Mouse (Mus musculus): ENCODE measurements around the gene Pmepa1.
A peak's percentile ranks its signal among the peaks of the same experiment; 100 is the strongest.

The Pmepa1 gene

GRCm38 (mm10) chr2:173276409-173276808 is at the start of gene Pmepa1:
Gene Pmepa1 (minus strand): TSS chr2:173276533.
- Histone ChIP-seq H3K4me3 (replicated peaks; ENCODE audit: low read length) (peak within 1 kb of the TSS; percentile 86), H3K4me1 (replicated peaks; ENCODE audit: low read depth, low read length) (peaks cover 84% of the 10 kb centered on the region), H3K9me3 (ENCODE audit: low read length) (no peaks in the 10 kb centered on the region), H3K36me3 (ENCODE audit: insufficient read depth, low read length) (peaks cover 16% of the 10 kb centered on the region), H3K27me3 (ENCODE audit: insufficient read depth, low read length) (peaks cover 23% of the 10 kb centered on the region)
- TF ChIP-seq POU5F1 (IDR thresholded peaks at IDR 0.05; ENCODE audit: borderline replicate concordance, low read length) (no peak), CTCF (conservative IDR thresholded peaks at IDR 0.05; ENCODE audit: low read length) (no peak), NANOG (IDR thresholded peaks at IDR 0.05; ENCODE audit: borderline replicate concordance, low read length) (no peak)

DNA sequence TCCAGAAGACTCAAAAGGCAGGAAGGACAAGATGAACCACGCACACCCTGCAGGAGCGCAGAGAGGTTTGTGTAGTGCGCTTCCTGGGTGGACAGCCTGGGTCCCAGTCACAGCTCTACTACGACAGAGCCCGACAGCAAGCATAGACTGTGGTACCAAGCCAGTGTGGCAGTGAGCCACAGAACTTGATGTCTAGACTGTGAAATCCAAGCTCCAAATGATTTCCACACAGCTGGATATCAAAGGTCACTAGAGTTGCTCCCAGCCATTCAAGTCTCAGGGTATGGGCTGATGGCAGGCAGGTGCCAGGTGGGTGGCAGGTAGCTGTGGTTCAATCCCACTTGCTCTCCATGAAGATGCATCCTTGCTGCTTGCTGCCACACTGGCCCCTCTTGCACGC is 45.4 kb upstream of the Pmepa1 start:
- TF ChIP-seq CTCF (conservative IDR thresholded peaks at IDR 0.05; ENCODE audit: low read length) (no peak), POU5F1 (IDR thresholded peaks at IDR 0.05; ENCODE audit: borderline replicate concordance, low read length) (no peak), NANOG (IDR thresholded peaks at IDR 0.05; ENCODE audit: borderline replicate concordance, low read length) (no peak)
- H3K9me3 ChIP-seq (ENCODE audit: low read length) = peaks cover 5% of the 10 kb centered on the region; the same call in 1 of the 2 replicates
- peaks cover 12% of the 10 kb centered on the region for H3K27me3 ChIP-seq (ENCODE audit: insufficient read depth, low read length)
- H3K4me3 ChIP-seq (replicated peaks; ENCODE audit: low read length) = no peak overlapping the region
- no peaks in the 10 kb centered on the region for H3K36me3 ChIP-seq (ENCODE audit: insufficient read depth, low read length)
- H3K4me1 ChIP-seq (replicated peaks; ENCODE audit: low read depth, low read length) = peaks cover 44% of the 10 kb centered on the region

DNA sequence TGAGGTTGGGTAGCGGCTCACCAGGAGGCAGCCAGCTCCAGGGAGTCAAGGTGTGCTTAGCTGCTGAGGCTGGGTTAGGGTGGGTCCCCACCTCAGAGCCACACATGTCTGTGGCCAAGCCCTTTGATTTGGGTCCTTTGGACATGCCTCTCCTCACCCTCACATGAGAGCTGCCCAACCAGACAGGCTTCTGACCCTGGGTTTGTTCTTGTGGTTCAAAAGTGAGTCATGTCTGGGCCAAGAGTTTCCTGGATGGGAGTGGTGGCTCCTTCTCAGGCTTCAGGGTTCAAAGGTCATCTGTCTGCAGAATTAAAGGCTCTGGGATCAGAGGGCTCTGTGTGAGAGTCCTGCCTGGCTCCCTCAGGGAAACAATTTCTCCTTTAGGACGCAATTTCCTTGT is 44.9 kb upstream of the Pmepa1 start:
- Histone ChIP-seq H3K9me3 (ENCODE audit: low read length) (peaks cover 5% of the 10 kb centered on the region; the same call in 1 of the 2 replicates), H3K27me3 (ENCODE audit: insufficient read depth, low read length) (peaks cover 15% of the 10 kb centered on the region), H3K36me3 (ENCODE audit: insufficient read depth, low read length) (no peaks in the 10 kb centered on the region), H3K4me3 (replicated peaks; ENCODE audit: low read length) (no peak overlapping the region), H3K4me1 (replicated peaks; ENCODE audit: low read depth, low read length) (peaks cover 41% of the 10 kb centered on the region)
- TF ChIP-seq POU5F1 (IDR thresholded peaks at IDR 0.05; ENCODE audit: borderline replicate concordance, low read length) (no peak), CTCF (conservative IDR thresholded peaks at IDR 0.05; ENCODE audit: low read length) (no peak), NANOG (IDR thresholded peaks at IDR 0.05; ENCODE audit: borderline replicate concordance, low read length) (no peak)

DNA sequence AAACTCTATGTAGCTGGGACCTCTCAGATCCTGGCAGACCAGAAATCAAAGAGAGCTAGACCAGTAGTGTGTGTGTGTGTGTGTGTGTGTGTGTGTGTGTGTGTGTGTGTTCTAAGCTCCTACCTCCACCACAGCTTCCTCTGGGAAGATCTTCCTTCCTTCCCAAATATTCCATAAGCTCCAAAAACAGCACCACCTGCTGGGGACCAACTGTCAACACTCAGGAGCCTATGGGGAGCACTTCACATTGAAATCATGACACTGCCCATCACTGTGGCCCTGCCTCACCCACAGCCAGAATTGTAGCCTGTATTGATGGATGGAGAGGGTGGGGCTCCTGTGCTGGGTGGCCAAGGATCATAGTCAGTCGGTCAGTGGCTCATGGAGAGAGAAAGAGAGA is 38.0 kb upstream of the Pmepa1 start:
- Histone ChIP-seq H3K27me3 (ENCODE audit: insufficient read depth, low read length) (peaks cover 25% of the 10 kb centered on the region), H3K9me3 (ENCODE audit: low read length) (no peaks in the 10 kb centered on the region), H3K4me3 (replicated peaks; ENCODE audit: low read length) (no peak overlapping the region), H3K36me3 (ENCODE audit: insufficient read depth, low read length) (no peaks in the 10 kb centered on the region), H3K4me1 (replicated peaks; ENCODE audit: low read depth, low read length) (peaks cover 22% of the 10 kb centered on the region)
- TF ChIP-seq NANOG (IDR thresholded peaks at IDR 0.05; ENCODE audit: borderline replicate concordance, low read length) (no peak), POU5F1 (IDR thresholded peaks at IDR 0.05; ENCODE audit: borderline replicate concordance, low read length) (no peak)

- Histone ChIP-seq H3K27me3 (ENCODE audit: insufficient read depth, low read length) (peaks cover 14% of the 10 kb centered on the region), H3K4me3 (replicated peaks; ENCODE audit: low read length) (no peak overlapping the region), H3K9me3 (ENCODE audit: low read length) (no peaks in the 10 kb centered on the region), H3K4me1 (replicated peaks; ENCODE audit: low read depth, low read length) (peaks cover 50% of the 10 kb centered on the region), H3K36me3 (ENCODE audit: insufficient read depth, low read length) (no peaks in the 10 kb centered on the region)
- TF ChIP-seq NANOG (IDR thresholded peaks at IDR 0.05; ENCODE audit: borderline replicate concordance, low read length) (no peak), POU5F1 (IDR thresholded peaks at IDR 0.05; ENCODE audit: borderline replicate concordance, low read length) (no peak), CTCF (conservative IDR thresholded peaks at IDR 0.05; ENCODE audit: low read length) (no peak)
Observed at GRCm38 (mm10) chr2:173308486-173308885, 32.2 kb upstream of the Pmepa1 start.

GRCm38 (mm10) chr2:173307984-173308383 is 31.7 kb upstream of the Pmepa1 start:
- Histone ChIP-seq H3K36me3 (ENCODE audit: insufficient read depth, low read length) (no peaks in the 10 kb centered on the region), H3K4me3 (replicated peaks; ENCODE audit: low read length) (no peak overlapping the region; the same call in 1 of the 2 replicates), H3K4me1 (replicated peaks; ENCODE audit: low read depth, low read length) (peaks cover 55% of the 10 kb centered on the region), H3K27me3 (ENCODE audit: insufficient read depth, low read length) (peaks cover 11% of the 10 kb centered on the region), H3K9me3 (ENCODE audit: low read length) (no peaks in the 10 kb centered on the region)
- TF ChIP-seq NANOG (IDR thresholded peaks at IDR 0.05; ENCODE audit: borderline replicate concordance, low read length) (no peak), CTCF (conservative IDR thresholded peaks at IDR 0.05; ENCODE audit: low read length) (no peak), POU5F1 (IDR thresholded peaks at IDR 0.05; ENCODE audit: borderline replicate concordance, low read length) (no peak)

DNA sequence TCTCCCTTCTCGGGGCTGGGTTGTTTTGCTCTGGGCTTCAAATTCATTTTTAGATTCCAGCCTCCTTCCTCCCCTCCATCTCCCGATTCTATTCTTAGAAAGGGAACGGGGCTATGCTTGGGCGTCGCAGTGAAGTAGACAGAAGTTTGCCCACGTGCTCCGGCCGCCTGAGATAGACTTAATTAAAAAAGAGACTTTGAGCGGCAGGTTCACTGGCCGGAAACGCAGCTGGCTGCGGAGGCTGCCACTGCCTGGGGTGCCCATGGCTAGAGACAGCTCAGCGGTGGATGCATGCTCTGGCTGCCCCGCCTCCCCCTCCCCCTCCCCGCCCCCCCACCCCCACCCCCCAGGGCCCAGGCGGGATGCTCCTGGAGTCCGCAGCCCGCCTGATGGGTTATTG is 31.2 kb upstream of the Pmepa1 start:
- Histone ChIP-seq H3K36me3 (ENCODE audit: insufficient read depth, low read length) (no peaks in the 10 kb centered on the region), H3K4me1 (replicated peaks; ENCODE audit: low read depth, low read length) (peaks cover 59% of the 10 kb centered on the region), H3K27me3 (ENCODE audit: insufficient read depth, low read length) (peaks cover 11% of the 10 kb centered on the region), H3K4me3 (replicated peaks; ENCODE audit: low read length) (no peak overlapping the region), H3K9me3 (ENCODE audit: low read length) (no peaks in the 10 kb centered on the region)
- TF ChIP-seq POU5F1 (IDR thresholded peaks at IDR 0.05; ENCODE audit: borderline replicate concordance, low read length) (no peak), NANOG (IDR thresholded peaks at IDR 0.05; ENCODE audit: borderline replicate concordance, low read length) (no peak), CTCF (conservative IDR thresholded peaks at IDR 0.05; ENCODE audit: low read length) (no peak)

DNA sequence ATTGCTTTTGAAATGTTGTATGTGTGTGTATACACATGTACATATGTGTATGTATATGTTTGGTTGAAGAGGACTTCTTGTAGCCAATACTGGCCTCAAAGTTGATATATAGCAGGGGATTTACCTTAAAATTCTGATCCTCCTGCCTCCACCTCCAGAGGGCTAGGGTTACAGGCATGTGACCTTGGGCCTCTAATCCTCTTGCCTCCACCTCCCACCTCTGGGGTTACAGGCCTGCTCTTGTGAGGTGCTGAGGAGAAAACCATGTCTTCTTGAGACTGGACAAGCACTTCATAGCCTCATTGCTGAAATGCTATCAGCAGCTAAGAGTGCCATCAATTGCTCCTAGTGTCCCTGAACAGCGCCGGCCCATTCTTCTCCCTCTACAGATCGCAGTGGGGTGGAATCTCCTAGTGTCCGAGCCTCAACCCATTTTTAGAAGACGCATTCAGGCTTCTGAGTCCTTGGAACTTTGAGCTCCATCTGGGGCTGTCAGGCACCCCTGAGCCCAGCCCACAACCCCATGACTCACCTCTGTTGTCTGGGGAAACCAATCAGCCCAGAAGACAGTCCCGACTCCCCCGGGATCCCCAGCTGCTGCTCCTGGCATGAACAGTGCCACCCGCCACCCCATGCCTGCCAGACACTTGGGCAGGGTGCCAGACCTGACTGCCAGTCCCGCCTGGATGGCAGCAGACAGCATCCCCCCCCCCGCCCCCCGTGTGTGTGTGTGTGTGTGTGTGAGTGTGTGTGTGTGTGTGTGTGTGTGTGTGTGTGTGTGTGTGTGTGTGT is 30.6 kb upstream of the Pmepa1 start:
- no peaks in the 10 kb centered on the region for H3K36me3 ChIP-seq (ENCODE audit: insufficient read depth, low read length)

More for the DNA sequence above, 30.6 kb upstream of the Pmepa1 start:
- H3K27me3 ChIP-seq (ENCODE audit: insufficient read depth, low read length) = peaks cover 11% of the 10 kb centered on the region
- peak overlapping the region; percentile 32 for H3K4me3 ChIP-seq (replicated peaks; ENCODE audit: low read length)
- TF ChIP-seq POU5F1 (IDR thresholded peaks at IDR 0.05; ENCODE audit: borderline replicate concordance, low read length) (no peak), NANOG (IDR thresholded peaks at IDR 0.05; ENCODE audit: borderline replicate concordance, low read length) (no peak), CTCF (conservative IDR thresholded peaks at IDR 0.05; ENCODE audit: low read length) (no peak)
- no peaks in the 10 kb centered on the region for H3K9me3 ChIP-seq (ENCODE audit: low read length)
- H3K4me1 ChIP-seq (replicated peaks; ENCODE audit: low read depth, low read length) = peaks cover 65% of the 10 kb centered on the region

Measured in E14TG2a.4 (cell line).